Mouse (Mus musculus) lung, adult 2 months (tissue): ENCODE data around the gene Angel2. TPM values are rescaled to one million over a fixed set of nuclear protein-coding genes. Genes with fewer than 3 reads are reported as not detected.

Experiments used
- DNase-seq: peaks from one replicate; pipeline ENCODE4 v3.0.0; 2022
- H3K4me1 ChIP-seq: fragments of 200-500 bp; 2 replicates; pipeline ENCODE4 v1.6.1; 2011; ENCODE audit warnings: low read length; ENCODE audit not compliant: control insufficient read depth, insufficient read depth
- H3K4me3 ChIP-seq: fragments of 200-500 bp; replicated peaks from 2 replicates; pipeline ENCODE3; 2011; ENCODE audit warnings: low read depth, mild to moderate bottlenecking, control low read depth, low read length; ENCODE audit errors: extremely low read depth
- CTCF ChIP-seq: fragments of 200-500 bp; IDR thresholded peaks from 2 replicates; pipeline ENCODE4 v1.5.1; 2011; ENCODE audit warnings: mild to moderate bottlenecking, low read length, control low read depth; ENCODE audit not compliant: insufficient read depth
- POLR2A ChIP-seq: fragments of 200-500 bp; IDR thresholded peaks from 2 replicates; pipeline ENCODE4 v1.6.1; 2011; ENCODE audit warnings: low read depth, mild to moderate bottlenecking, control low read depth, low read length, borderline replicate concordance; ENCODE audit errors: extremely low read depth
- whole genome bisulfite sequencing: fragments of 180-500 bp; shearing (Covaris S2); methylation state at CpG from one replicate; pipeline ENCODE4 v1.1.7; 2018; 5-methylcytosine and 5-hydroxymethylcytosine counted together
- polyA plus RNA-seq: library from polyadenylated mRNA; depleted of rRNA; stranded (reverse); fragments of >200 nt; gene quantifications from 2 replicates; pipeline ENCODE4 v1.2.3, GENCODE M21; 2012; rRNA removed

Gene Angel2
- polyA plus RNA-seq, 1 experiment = 22.7 TPM

GRCm38 (mm10) chr1:190976887-190977573 lies 52.1 kb downstream of the Angel2 start:
- no peak for DNase-seq
- H3K4me1 ChIP-seq = no peaks in the 10 kb centered on the region; the same call in 1 of the 2 replicates

GRCm38 (mm10) chr1:190978001-190978400 lies 53.1 kb downstream of the Angel2 start:
- no peak overlapping the region for H3K4me3 ChIP-seq
- no peaks in the 10 kb centered on the region; the same call in 1 of the 2 replicates for H3K4me1 ChIP-seq
- TF ChIP-seq CTCF = no peak
- TF ChIP-seq POLR2A = no peak
- no peak for DNase-seq
- WGBS = 2% methylated on average over 22 of the region's 22 CpGs

More at GRCm38 (mm10) chr1:190976887-190977573, 52.1 kb downstream of the Angel2 start:
- no peak for TF ChIP-seq CTCF
- TF ChIP-seq POLR2A = no peak
- WGBS = 58% methylated on average over 11 of the region's 11 CpGs
- no peak overlapping the region for H3K4me3 ChIP-seq

- H3K4me3 ChIP-seq = peak overlapping the region; percentile 37
- DNase-seq = no peak
- no peaks in the 10 kb centered on the region; the same call in 1 of the 2 replicates for H3K4me1 ChIP-seq
- TF ChIP-seq CTCF (no peak), POLR2A (no peak)
- 1% methylated on average over 46 of the region's 46 CpGs for WGBS
These were observed 53.7 kb downstream of the Angel2 start for GRCm38 (mm10) chr1:190978511-190979073.

GRCm38 (mm10) chr1:190979100-190979563 lies 54.2 kb downstream of the Angel2 start, which contains the start of gene Vash2:
Vash2 (minus strand) TSS chr1:190979296.
- Histone ChIP-seq H3K4me1 (no peaks in the 10 kb centered on the region; the same call in 1 of the 2 replicates), H3K4me3 (peak within 1 kb of the TSS; percentile 48)
- under 1% methylated on average over 38 of the region's 38 CpGs for WGBS
- TF ChIP-seq CTCF = no peak
- TF ChIP-seq POLR2A = no peak
- peak; percentile 52 for DNase-seq

GRCm38 (mm10) chr1:190980470-190980869 lies 55.6 kb downstream of the Angel2 start:
- Histone ChIP-seq H3K4me3 (no peak overlapping the region), H3K4me1 (no peaks in the 10 kb centered on the region; the same call in 1 of the 2 replicates)
- 85% methylated on average over 1 of the region's 1 CpGs for WGBS
- DNase-seq = no peak
- TF ChIP-seq POLR2A (no peak), CTCF (no peak)

GRCm38 (mm10) chr1:190981412-190981811 lies 56.5 kb downstream of the Angel2 start:
- no peaks in the 10 kb centered on the region; the same call in 1 of the 2 replicates for H3K4me1 ChIP-seq
- no peak overlapping the region for H3K4me3 ChIP-seq
- TF ChIP-seq CTCF (no peak), POLR2A (no peak)
- 86% methylated on average over 4 of the region's 4 CpGs for WGBS
- DNase-seq = no peak

- no peak overlapping the region for H3K4me3 ChIP-seq
- DNase-seq = no peak
- H3K4me1 ChIP-seq = no peaks in the 10 kb centered on the region
- TF ChIP-seq CTCF (0 out of 2 replicates have a peak, but pooled peaks have one; percentile 8), POLR2A (no peak)
- 76% methylated on average over 9 of the region's 9 CpGs for WGBS
These were observed 64.6 kb downstream of the Angel2 start for GRCm38 (mm10) chr1:190989437-190990082.

- no peak for TF ChIP-seq CTCF
- TF ChIP-seq POLR2A = no peak
- 43% methylated on average over 7 of the region's 7 CpGs for WGBS
- Histone ChIP-seq H3K4me3 (no peak overlapping the region), H3K4me1 (no peaks in the 10 kb centered on the region)
- DNase-seq = no peak
These were observed 70.6 kb downstream of the Angel2 start for GRCm38 (mm10) chr1:190995548-190995947.

- WGBS = 69% methylated on average over 6 of the region's 6 CpGs
- DNase-seq = no peak
These were observed 71.5 kb downstream of the Angel2 start for GRCm38 (mm10) chr1:190996346-190996877.

More at GRCm38 (mm10) chr1:190996346-190996877, 71.5 kb downstream of the Angel2 start:
- TF ChIP-seq CTCF (no peak), POLR2A (no peak)
- no peaks in the 10 kb centered on the region for H3K4me1 ChIP-seq
- no peak overlapping the region for H3K4me3 ChIP-seq

Other genes starting within 250 kb of the Angel2 start
- 5.7 and 9.7 TPM in 2 replicates for gene Rps6kc1, start 13.3 kb upstream of the Angel2 start, polyA plus RNA-seq
- gene Vash2, start 54.2 kb downstream of the Angel2 start, polyA plus RNA-seq = 0.51 and 1.5 TPM in 2 replicates
- gene Flvcr1, start 101.0 kb downstream of the Angel2 start, polyA plus RNA-seq = 19.9 and 26.1 TPM in 2 replicates
- gene Spata45, start 111.5 kb downstream of the Angel2 start, polyA plus RNA-seq = not detected in 2 replicates
- gene Tatdn3, start 137.8 kb downstream of the Angel2 start, polyA plus RNA-seq = 3.8 and 6.8 TPM in 2 replicates
- gene Nsl1, start 137.9 kb downstream of the Angel2 start, polyA plus RNA-seq = 0.38 and 0.49 TPM in 2 replicates
- 5.1 and 6.1 TPM in 2 replicates for gene Batf3, start 172.7 kb downstream of the Angel2 start, polyA plus RNA-seq
- gene Fam71a, start 239.7 kb downstream of the Angel2 start, polyA plus RNA-seq = not detected in 2 replicates